ENCODE assay signal across 8 mouse cellular contexts in genomic region chr8:84901752-84902151, GRCm38 (mm10). TPM values are rescaled to one million over a fixed set of nuclear protein-coding genes. Genes with fewer than 3 reads are reported as not detected.
DNase-seq lines count a peak whose midpoint lies in the region; ATAC-seq and TF ChIP-seq lines count a peak whose summit lies in the region.

Gene Klf1 (plus strand): TSS chr8:84901928.

- no peak for TF ChIP-seq POLR2A in thymus, adult 2 months (IDR thresholded peaks at IDR 0.05; ENCODE audit: control insufficient read depth, extremely low read depth, insufficient read depth, low read length, poor library complexity)

- DNase-seq in thymus, adult 2 months = no peak
- DNase-seq in thymus, postnatal 4 days = no peak
- peak; percentile 41 for DNase-seq in testis, postnatal 10 days (ENCODE audit: low spot score)
- no peak for DNase-seq in urinary bladder, postnatal 10 days (ENCODE audit: low spot score)
- no peak for DNase-seq in cerebellum, adult 11 months

- TF ChIP-seq CTCF in thymus, adult 2 months (IDR thresholded peaks at IDR 0.05; ENCODE audit: borderline replicate concordance, control insufficient read depth, extremely low read depth, insufficient read depth, low read length, poor library complexity) = no peak

- peak within 1 kb of the TSS; percentile 89 for H3K4me2 ChIP-seq in forebrain, embryonic 13.5 days
- H3K4me2 ChIP-seq in liver, embryonic 15.5 days = peak within 1 kb of the TSS; percentile 92

- H3K9ac ChIP-seq in forebrain, embryonic 13.5 days = peak within 1 kb of the TSS; percentile 64
- peak within 1 kb of the TSS; percentile 97 for H3K9ac ChIP-seq in liver, embryonic 15.5 days

- H3K4me1 ChIP-seq in thymus, adult 2 months (replicated peaks; ENCODE audit: control insufficient read depth, insufficient read depth, low read length) = peaks cover 15% of the 10 kb centered on the region
- peaks cover 15% of the 10 kb centered on the region for H3K4me1 ChIP-seq in forebrain, embryonic 13.5 days
- peaks cover 72% of the 10 kb centered on the region for H3K4me1 ChIP-seq in liver, embryonic 15.5 days (replicated peaks)

- H3K4me3 ChIP-seq in thymus, adult 2 months (ENCODE audit: control insufficient read depth, insufficient read depth, low read length) = peak within 1 kb of the TSS; percentile 57
- H3K4me3 ChIP-seq in forebrain, embryonic 13.5 days = peak within 1 kb of the TSS; percentile 53
- peak within 1 kb of the TSS; percentile 88 for H3K4me3 ChIP-seq in liver, embryonic 15.5 days (replicated peaks)

- no peaks in the 10 kb centered on the region for H3K9me3 ChIP-seq in forebrain, embryonic 13.5 days (replicated peaks)
- H3K9me3 ChIP-seq in liver, embryonic 15.5 days (replicated peaks) = no peaks in the 10 kb centered on the region

- H3K36me3 ChIP-seq in thymus, adult 2 months (ENCODE audit: control insufficient read depth, insufficient read depth, low read length) = no peaks in the 10 kb centered on the region
- no peaks in the 10 kb centered on the region for H3K36me3 ChIP-seq in forebrain, embryonic 13.5 days (ENCODE audit: poor library complexity, severe bottlenecking)
- H3K36me3 ChIP-seq in liver, embryonic 15.5 days (replicated peaks) = peaks cover 34% of the 10 kb centered on the region

- no peak for ATAC-seq in forebrain, embryonic 13.5 days
- peak; percentile 66 for ATAC-seq in liver, embryonic 15.5 days (ENCODE audit: insufficient read depth)
- no peak for ATAC-seq in granulocyte monocyte progenitor cell, adult 5-6 weeks (replicated peaks; ENCODE audit: poor library complexity, severe bottlenecking)

- no peaks in the 10 kb centered on the region for H3K27me3 ChIP-seq in thymus, adult 2 months (ENCODE audit: control insufficient read depth, insufficient read depth, low read length)
- 0 out of 2 replicates have a peak, but pooled peaks cover 14% of the 10 kb centered on the region for H3K27me3 ChIP-seq in forebrain, embryonic 13.5 days
- no peaks in the 10 kb centered on the region for H3K27me3 ChIP-seq in liver, embryonic 15.5 days

- WGBS in thymus, adult 2 months = 85% methylated on average over 3 of the region's 3 CpGs
- WGBS in forebrain, embryonic 13.5 days = 83% methylated on average over 3 of the region's 3 CpGs
- WGBS in liver, embryonic 15.5 days (ENCODE audit: insufficient replicate concordance) = 16% methylated on average over 3 of the region's 3 CpGs

- H3K27ac ChIP-seq in thymus, adult 2 months (ENCODE audit: control insufficient read depth, insufficient read depth, low read length) = no peak within 1 kb of the TSS
- 0 out of 2 replicates have a peak within 1 kb of the TSS, but pooled peaks have one; percentile 4 for H3K27ac ChIP-seq in forebrain, embryonic 13.5 days
- H3K27ac ChIP-seq in liver, embryonic 15.5 days (replicated peaks) = peak within 1 kb of the TSS; percentile 99

RNA-seq across cellular contexts. Expression of gene Klf1, which starts in this region (rescaled TPM):
- polyA plus RNA-seq in thymus, adult 2 months (2012; rRNA removed) = 0.13 and 0.23 TPM in 2 replicates
- polyA plus RNA-seq in forebrain, embryonic 13.5 days (2015; fragmentation: Nextera tagmentation; extraction: Ambion mirVana) = 0.74 and 1.2 TPM in 2 replicates
- polyA plus RNA-seq in liver, embryonic 15.5 days (2015; fragmentation: Nextera tagmentation; extraction: Ambion mirVana) = 443 and 534 TPM in 2 replicates
- total RNA-seq in granulocyte monocyte progenitor cell, adult 5-6 weeks (2014; fragmentation: Nextera tagmentation) = 0.52 and 1.0 TPM in 2 replicates
- total RNA-seq in granulocyte monocyte progenitor cell, adult 5-6 weeks (2017) = 0.43 and 0.72 TPM in 2 replicates

Comparison
In these comparisons a context has a peak if more than half of its experiments do, and no peak if none do; other contexts are left out.
1. RNA of gene Klf1 (polyA plus RNA-seq): 443 to 534 TPM in liver, embryonic 15.5 days; 0.74 to 1.2 TPM in forebrain, embryonic 13.5 days and 0.13 to 0.23 TPM in thymus, adult 2 months; every median in the first group is over 100 times any median in the second.
2. Peak in every context shown above with its lines, with median percentiles within 50 percentile points of each other: H3K4me3 ChIP-seq.